Comparison of ENCODE assay signal across 26 mouse cellular contexts in genomic region chr9:120482382-120482781, GRCm38 (mm10). TPM values are rescaled to one million over a fixed set of nuclear protein-coding genes. Genes with fewer than 3 reads are reported as not detected.
DNase-seq lines count a peak whose midpoint lies in the region; ATAC-seq and TF ChIP-seq lines count a peak whose summit lies in the region.
"Had no signal": no experiment of that assay in that cellular context is flagged by ENCODE, and none has a peak within 500 bp of the region (broad histone marks: within the 10 kb centered on the region; RNA-seq: fewer than 3 reads in every experiment).

No protein-coding gene starts in this region.

- H3K9me3 ChIP-seq in erythroblast, embryonic 14.5 days (ENCODE audit: control insufficient read depth, low read length), result peaks cover 4% of the 10 kb centered on the region; the same call in 1 of the 2 replicates
- no peaks in the 10 kb centered on the region for H3K9me3 ChIP-seq in midbrain, embryonic 11.5 days (ENCODE audit: control insufficient read depth, low read length)
- no peaks in the 10 kb centered on the region for H3K9me3 ChIP-seq in midbrain, embryonic 10.5 days (replicated peaks)
- H3K9me3 ChIP-seq in liver, embryonic 16.5 days (replicated peaks; ENCODE audit: control insufficient read depth, low read length), result no peaks in the 10 kb centered on the region
- H3K9me3 ChIP-seq: embryonic facial prominence, embryonic 12.5 days; forebrain, embryonic 13.5 days; G1E; heart, embryonic 13.5 days; hindbrain, embryonic 12.5 days had no signal

- no peak overlapping the region for H3K27ac ChIP-seq in midbrain, embryonic 11.5 days (ENCODE audit: low read depth, low read length)
- H3K27ac ChIP-seq in midbrain, embryonic 10.5 days (replicated peaks), result no peak overlapping the region
- H3K27ac ChIP-seq in liver, embryonic 16.5 days (ENCODE audit: low read length), result no peak overlapping the region
- no peak overlapping the region for H3K27ac ChIP-seq in cerebellum, adult 2 months (ENCODE audit: insufficient read depth, low read length)
- H3K27ac ChIP-seq: embryonic facial prominence, embryonic 12.5 days; gastrocnemius, adult 2 months; heart, embryonic 13.5 days; hindbrain, embryonic 12.5 days; hindbrain, postnatal 0 days had no signal

- DNase-seq in midbrain, embryonic 11.5 days (ENCODE audit: low spot score, missing footprints), result peak; percentile 44
- DNase-seq in midbrain, embryonic 10.5 days (ENCODE audit: low spot score), result no peak
- no peak for DNase-seq in kidney, postnatal 14 days
- DNase-seq in cerebellum, adult 2 months, result no peak
- DNase-seq: adrenal gland, adult 2 months; adrenal gland, postnatal 25 days; B cell, adult 2 months; cerebellum, adult 8-10 months; cerebellum, postnatal 25 days; gastrocnemius, adult 2 months; gastrocnemius, postnatal 25 days; heart, postnatal 4 days had no signal

- WGBS in midbrain, embryonic 11.5 days, result 93% methylated on average over 4 of the region's 4 CpGs
- WGBS in midbrain, embryonic 10.5 days, result 90% methylated on average over 4 of the region's 4 CpGs
- WGBS in liver, embryonic 16.5 days (ENCODE audit: insufficient replicate concordance), result 54% methylated on average over 4 of the region's 4 CpGs
- 91% methylated on average over 4 of the region's 4 CpGs for WGBS in cerebellum, adult 2 months

- peaks cover 36% of the 10 kb centered on the region for H3K4me1 ChIP-seq in erythroblast, embryonic 14.5 days (ENCODE audit: control insufficient read depth)
- H3K4me1 ChIP-seq in midbrain, embryonic 11.5 days (ENCODE audit: control insufficient read depth, insufficient read depth, low read length), result no peaks in the 10 kb centered on the region
- no peaks in the 10 kb centered on the region for H3K4me1 ChIP-seq in midbrain, embryonic 10.5 days
- peaks cover 18% of the 10 kb centered on the region for H3K4me1 ChIP-seq in liver, embryonic 16.5 days (ENCODE audit: control insufficient read depth, low read depth, low read length)
- no peaks in the 10 kb centered on the region for H3K4me1 ChIP-seq in cerebellum, adult 2 months (ENCODE audit: control insufficient read depth, insufficient read depth, low read length)
- H3K4me1 ChIP-seq: embryonic facial prominence, embryonic 12.5 days had no signal

- TF ChIP-seq CTCF in cerebellum, adult 2 months (IDR thresholded peaks at IDR 0.05; ENCODE audit: borderline replicate concordance, insufficient read depth, low read depth, low read length), result no peak

- no peak for ATAC-seq in erythroblast, adult 5-6 weeks (replicated peaks; ENCODE audit: low FRiP score, poor library complexity, severe bottlenecking)
- no peak for ATAC-seq in midbrain, embryonic 11.5 days (ENCODE audit: low FRiP score)
- ATAC-seq in liver, embryonic 16.5 days (ENCODE audit: low read depth), result peak; percentile 54; the same call in 1 of the 2 replicates
- ATAC-seq: activated CD4-positive, CD25-positive, alpha-beta regulatory T cell, adult 4 months; CD4-positive, CD25-positive, alpha-beta regulatory T cell, adult 4 months; forebrain, embryonic 13.5 days; hindbrain, postnatal 0 days; Patski had no signal

- H3K9ac ChIP-seq in midbrain, embryonic 11.5 days (ENCODE audit: low read length), result no peak overlapping the region
- H3K9ac ChIP-seq in liver, embryonic 16.5 days (ENCODE audit: low read depth, low read length), result no peak overlapping the region
- H3K9ac ChIP-seq: embryonic facial prominence, embryonic 12.5 days; forebrain, embryonic 13.5 days; heart, embryonic 13.5 days; hindbrain, embryonic 12.5 days had no signal

- H3K36me3 ChIP-seq in erythroblast, embryonic 14.5 days (ENCODE audit: control insufficient read depth), result no peaks in the 10 kb centered on the region
- H3K36me3 ChIP-seq in midbrain, embryonic 11.5 days (ENCODE audit: control insufficient read depth, insufficient read depth, low read length), result no peaks in the 10 kb centered on the region
- H3K36me3 ChIP-seq in midbrain, embryonic 10.5 days, result no peaks in the 10 kb centered on the region
- no peaks in the 10 kb centered on the region for H3K36me3 ChIP-seq in liver, embryonic 16.5 days (ENCODE audit: control insufficient read depth, insufficient read depth)
- H3K36me3 ChIP-seq: embryonic facial prominence, embryonic 12.5 days; G1E; heart, embryonic 13.5 days; hindbrain, embryonic 12.5 days had no signal

- no peak for TF ChIP-seq POLR2A in cerebellum, adult 2 months (IDR thresholded peaks at IDR 0.05; ENCODE audit: borderline replicate concordance, insufficient read depth, low read length)

- peak overlapping the region; percentile 57 for H3K4me3 ChIP-seq in erythroblast, embryonic 14.5 days (replicated peaks)
- no peak overlapping the region for H3K4me3 ChIP-seq in midbrain, embryonic 11.5 days (ENCODE audit: low read depth, low read length)
- no peak overlapping the region for H3K4me3 ChIP-seq in midbrain, embryonic 10.5 days
- no peak overlapping the region for H3K4me3 ChIP-seq in liver, embryonic 16.5 days (ENCODE audit: low read depth, low read length)
- no peak overlapping the region for H3K4me3 ChIP-seq in cerebellum, adult 2 months (replicated peaks; ENCODE audit: insufficient read depth, low read depth, low read length)
- H3K4me3 ChIP-seq: embryonic facial prominence, embryonic 12.5 days; forebrain, embryonic 13.5 days; gastrocnemius, adult 2 months; heart, embryonic 13.5 days; hindbrain, embryonic 12.5 days had no signal

- peaks cover 18% of the 10 kb centered on the region for H3K27me3 ChIP-seq in erythroblast, embryonic 14.5 days (ENCODE audit: control insufficient read depth)
- H3K27me3 ChIP-seq in midbrain, embryonic 11.5 days (ENCODE audit: control insufficient read depth, insufficient read depth, low read length), result no peaks in the 10 kb centered on the region
- H3K27me3 ChIP-seq in midbrain, embryonic 10.5 days (ENCODE audit: low read depth, poor library complexity, severe bottlenecking), result no peaks in the 10 kb centered on the region
- no peaks in the 10 kb centered on the region for H3K27me3 ChIP-seq in liver, embryonic 16.5 days (ENCODE audit: control insufficient read depth, insufficient read depth, low read depth, low read length)
- H3K27me3 ChIP-seq in cerebellum, adult 2 months (ENCODE audit: control insufficient read depth, insufficient read depth, low read length), result no peaks in the 10 kb centered on the region
- H3K27me3 ChIP-seq: embryonic facial prominence, embryonic 12.5 days; forebrain, embryonic 13.5 days; hindbrain, embryonic 12.5 days had no signal

- no peak overlapping the region for H3K4me2 ChIP-seq in midbrain, embryonic 11.5 days
- peak overlapping the region; percentile 54; the same call in 1 of the 2 replicates for H3K4me2 ChIP-seq in liver, embryonic 16.5 days (ENCODE audit: low read depth, low read length)
- H3K4me2 ChIP-seq: embryonic facial prominence, embryonic 12.5 days; forebrain, embryonic 13.5 days; heart, embryonic 13.5 days; hindbrain, embryonic 12.5 days had no signal

RNA-seq across cellular contexts. Expression of gene Eif1b, which starts 9.7 kb away (rescaled TPM):
- polyA plus RNA-seq in erythroblast, embryonic 14.5 days (2012), result 11.5 and 12.3 TPM in 2 replicates
- 23.6 and 24.2 TPM in 2 replicates for total RNA-seq in erythroblast, adult 5-6 weeks (2015; ENCODE audit: low replicate concordance)
- 17.6 and 31.2 TPM in 2 replicates for total RNA-seq in erythroblast, adult 5-6 weeks (2017; ENCODE audit: low replicate concordance)
- polyA plus RNA-seq in midbrain, embryonic 11.5 days (2014; fragmentation: Nextera tagmentation; extraction: Ambion mirVana), result 291 and 296 TPM in 2 replicates
- 262 and 267 TPM in 2 replicates for polyA plus RNA-seq in midbrain, embryonic 10.5 days (2016; fragmentation: Nextera tagmentation; extraction: Ambion mirVana)
- 53.0 and 58.7 TPM in 2 replicates for polyA plus RNA-seq in liver, embryonic 16.5 days (2015; fragmentation: Nextera tagmentation; extraction: Ambion mirVana)
- polyA plus RNA-seq in cerebellum, adult 2 months (2012; rRNA removed), result 156 and 167 TPM in 2 replicates

RNA-seq across cellular contexts. Expression of gene Entpd3, which starts 57.2 kb away (rescaled TPM):
- 0.03 TPM in 1 of 2 replicates, not detected in the other for polyA plus RNA-seq in erythroblast, embryonic 14.5 days (2012)
- total RNA-seq in erythroblast, adult 5-6 weeks (2015; ENCODE audit: low replicate concordance), result 0.63 TPM in 1 of 2 replicates, not detected in the other
- 0.17 TPM in 1 of 2 replicates, not detected in the other for total RNA-seq in erythroblast, adult 5-6 weeks (2017; ENCODE audit: low replicate concordance)
- polyA plus RNA-seq in midbrain, embryonic 11.5 days (2014; fragmentation: Nextera tagmentation; extraction: Ambion mirVana), result 0.21 and 0.25 TPM in 2 replicates
- polyA plus RNA-seq in midbrain, embryonic 10.5 days (2016; fragmentation: Nextera tagmentation; extraction: Ambion mirVana), result 0.06 and 0.07 TPM in 2 replicates
- 0.05 TPM in 1 of 2 replicates, not detected in the other for polyA plus RNA-seq in liver, embryonic 16.5 days (2015; fragmentation: Nextera tagmentation; extraction: Ambion mirVana)
- 10.9 and 13.9 TPM in 2 replicates for polyA plus RNA-seq in cerebellum, adult 2 months (2012; rRNA removed)
- total RNA-seq: gastrocnemius, adult 2 months; gastrocnemius, postnatal 25 days; granulocyte monocyte progenitor cell, adult 5-6 weeks had no signal
- polyA plus RNA-seq: CD4-positive, CD25-positive, alpha-beta regulatory T cell, adult 4 months; G1E; heart, postnatal 0 days; Patski had no signal
